Mouse (Mus musculus) small intestine, adult 10 weeks (tissue): ENCODE measurements around the gene Cfap126. TPM values are rescaled to one million over a fixed set of nuclear protein-coding genes. Genes with fewer than 3 reads are reported as not detected.

Source experiments
- polyA plus RNA-seq: library from polyadenylated mRNA; stranded (reverse); fragments of 350-450 nt; fragmentation: Illumina TruSeq; extraction: RNeasy Lipid Tissue Mini Kit (QIAGEN cat#74804); gene quantifications from one replicate; pipeline ENCODE4 v1.2.3, GENCODE M21; 2014; ENCODE audit warnings: low replicate concordance

The Cfap126 gene
- 1.9 TPM for polyA plus RNA-seq

DNA sequence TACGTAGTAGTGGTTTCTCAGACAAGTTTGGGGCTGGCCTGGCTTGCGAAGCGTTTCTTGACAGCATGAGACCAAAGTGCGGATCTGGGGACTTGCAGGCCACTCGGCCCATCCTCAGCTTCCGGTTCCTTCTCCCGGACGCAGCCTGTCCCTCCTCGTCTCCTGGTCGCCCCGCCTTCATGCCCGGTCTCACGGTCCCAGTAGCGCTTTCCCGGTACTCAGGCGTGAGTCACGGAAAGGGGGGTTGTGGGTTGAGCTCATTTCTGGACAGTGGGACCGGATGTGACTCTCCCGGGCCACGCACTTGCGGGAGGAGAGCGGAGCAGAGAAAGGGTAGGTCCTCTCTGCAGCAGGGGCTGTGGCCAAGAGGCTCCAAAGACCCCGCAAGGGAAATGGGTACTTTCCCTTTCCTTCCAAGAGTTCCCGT, at the start of gene Cfap126:
Gene Cfap126, plus strand, starts transcription at position 46 of the 427 bp plus-strand sequence.

DNA sequence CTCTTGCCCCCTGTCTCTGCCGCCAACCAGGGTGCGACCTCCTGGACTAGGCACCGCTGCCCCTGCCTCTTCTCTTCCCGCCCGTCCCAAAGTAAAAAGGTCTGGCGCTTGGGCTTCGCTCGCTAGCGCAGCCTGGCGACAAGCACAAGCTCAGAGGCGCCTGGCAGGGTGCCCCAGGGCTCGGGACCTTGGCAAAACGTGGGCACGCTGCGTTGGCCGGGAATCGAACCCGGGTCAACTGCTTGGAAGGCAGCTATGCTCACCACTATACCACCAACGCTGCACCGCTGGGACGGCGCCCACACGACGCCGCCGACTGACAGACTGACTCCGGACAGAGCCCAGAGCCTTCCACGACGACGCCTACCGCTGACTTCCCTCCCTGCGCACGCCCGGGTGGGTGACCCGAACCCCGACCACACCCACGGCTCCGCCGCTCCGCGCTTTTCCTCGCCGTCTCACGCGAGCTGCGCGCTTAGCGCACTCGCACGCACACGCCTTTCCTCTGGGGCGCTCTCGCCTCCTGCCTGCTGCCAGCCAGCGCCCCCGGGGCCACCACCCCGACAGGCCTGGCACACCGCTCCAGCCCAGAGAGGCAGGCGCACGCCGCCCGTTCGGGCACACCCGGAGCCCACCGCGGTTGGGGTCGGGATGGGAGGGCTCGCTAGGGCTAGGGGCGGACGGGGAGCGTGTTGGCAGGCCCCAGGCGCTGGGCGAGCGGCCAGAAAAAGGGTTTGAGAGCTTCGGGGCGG, 49.1 kb upstream of the Cfap126 start, which contains the start of gene Fcgr3:
Gene Fcgr3, minus strand, starts transcription at position 445 of the 752 bp plus-strand sequence.

DNA sequence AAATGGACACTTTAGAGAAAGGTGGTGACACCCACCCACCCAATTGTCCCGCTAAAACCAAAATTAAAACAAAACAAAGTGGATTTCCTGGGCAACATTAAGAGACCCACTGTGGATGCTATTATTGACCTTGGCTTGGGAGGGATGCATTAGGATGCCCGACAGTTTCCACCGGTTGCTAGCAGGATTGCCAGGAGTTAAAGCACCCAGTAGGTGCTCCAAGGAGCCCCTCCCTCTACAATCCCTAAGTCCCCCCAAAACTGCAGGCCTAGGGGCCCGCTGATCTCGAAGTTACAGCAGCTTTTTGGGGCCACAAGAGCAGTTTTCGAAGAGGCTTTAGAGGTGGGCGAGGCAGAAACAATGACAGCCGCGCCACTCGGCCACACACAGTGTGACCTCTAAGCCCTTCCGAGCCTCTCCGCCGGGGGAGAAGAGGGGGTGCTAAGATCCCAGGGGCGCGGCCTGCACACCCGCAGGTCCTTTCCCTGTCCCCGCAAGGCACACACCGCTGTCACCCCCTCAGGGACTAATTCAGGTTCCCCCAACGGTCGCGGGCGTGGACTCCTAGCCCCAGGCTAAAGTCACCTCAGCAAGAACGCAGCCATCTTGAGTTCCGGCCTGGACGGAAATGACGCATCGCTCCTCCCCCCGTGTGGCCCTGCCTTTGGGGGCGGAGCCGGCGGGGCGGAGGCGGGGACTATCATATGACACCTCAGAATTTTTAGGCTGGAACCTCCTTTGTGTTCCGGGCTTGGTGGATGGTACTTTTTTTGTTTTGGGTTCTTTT, 36.4 kb downstream of the Cfap126 start, which contains the start of the genes Sdhc and Mpz:
Gene Sdhc, minus strand, starts transcription at position 630 of the 787 bp plus-strand sequence.
Gene Mpz, plus strand, starts transcription at position 738 of the 787 bp plus-strand sequence.

Other genes starting within 250 kb of the Cfap126 start
- 29.3 TPM for gene Atf6, start 246.1 kb upstream of the Cfap126 start, polyA plus RNA-seq
- 1.6 TPM for gene Gm26620, start 228.9 kb upstream of the Cfap126 start, polyA plus RNA-seq
- 25.5 TPM for gene Dusp12, start 228.4 kb upstream of the Cfap126 start, polyA plus RNA-seq
- gene Fcrlb, start 201.0 kb upstream of the Cfap126 start, polyA plus RNA-seq, result not detected
- 3.4 TPM for gene Fcrla, start 186.3 kb upstream of the Cfap126 start, polyA plus RNA-seq
- 17.6 TPM for gene Fcgr2b, start 137.4 kb upstream of the Cfap126 start, polyA plus RNA-seq
- gene Fcgr4, start 95.0 kb upstream of the Cfap126 start, polyA plus RNA-seq, result 9.9 TPM
- 11.7 TPM for gene Fcgr3, start 49.0 kb upstream of the Cfap126 start, polyA plus RNA-seq
- gene Sdhc, start 36.7 kb downstream of the Cfap126 start, polyA plus RNA-seq, result 37.0 TPM
- 0.48 TPM for gene Mpz, start 36.8 kb downstream of the Cfap126 start, polyA plus RNA-seq
- gene Pcp4l1, start 82.3 kb downstream of the Cfap126 start, polyA plus RNA-seq, result 13.4 TPM
- 16.9 TPM for gene Nr1i3, start 100.1 kb downstream of the Cfap126 start, polyA plus RNA-seq
- 5.1 TPM for gene Tomm40l, start 108.6 kb downstream of the Cfap126 start, polyA plus RNA-seq
- 4.2 TPM for gene Apoa2, start 111.1 kb downstream of the Cfap126 start, polyA plus RNA-seq
- 41.4 TPM for gene Fcer1g, start 120.4 kb downstream of the Cfap126 start, polyA plus RNA-seq
- 1.5 TPM for gene Adamts4, start 136.5 kb downstream of the Cfap126 start, polyA plus RNA-seq
- gene Ndufs2, start 137.5 kb downstream of the Cfap126 start, polyA plus RNA-seq, result 44.8 TPM
- gene B4galt3, start 156.4 kb downstream of the Cfap126 start, polyA plus RNA-seq, result 8.8 TPM
- 6.8 TPM for gene Ppox, start 167.3 kb downstream of the Cfap126 start, polyA plus RNA-seq
- gene Usp21, start 174.1 kb downstream of the Cfap126 start, polyA plus RNA-seq, result 15.5 TPM
- 59.2 TPM for gene Ufc1, start 181.1 kb downstream of the Cfap126 start, polyA plus RNA-seq
- 13.8 TPM for gene Dedd, start 215.2 kb downstream of the Cfap126 start, polyA plus RNA-seq
- gene Nit1, start 231.7 kb downstream of the Cfap126 start, polyA plus RNA-seq, result 20.1 TPM
- 12.8 TPM for gene Pfdn2, start 231.8 kb downstream of the Cfap126 start, polyA plus RNA-seq
- gene Klhdc9, start 246.9 kb downstream of the Cfap126 start, polyA plus RNA-seq, result not detected